Mouse (Mus musculus): ENCODE data around the gene Slc28a1. TPM values are rescaled to one million over a fixed set of nuclear protein-coding genes. Genes with fewer than 3 reads are reported as not detected.

The Slc28a1 gene
- polyA plus RNA-seq, 1 experiment from 2014 or later: 0.71 TPM

- Histone ChIP-seq H3K4me1 (no peaks in the 10 kb centered on the region), H3K27me3 (replicated peaks) (no peaks in the 10 kb centered on the region), H3K4me2 (no peak overlapping the region), H3K27ac (no peak overlapping the region), H3K36me3 (no peaks in the 10 kb centered on the region), H3K4me3 (replicated peaks) (no peak overlapping the region), H3K9me3 (no peaks in the 10 kb centered on the region), H3K9ac (no peak overlapping the region)
- WGBS: 87% methylated on average over 7 of the region's 7 CpGs
- no peak for ATAC-seq (ENCODE audit: insufficient read depth, low FRiP score, low read depth)
These were observed 11.7 kb upstream of the Slc28a1 start for GRCm38 (mm10) chr7:81102854-81103253.

DNA sequence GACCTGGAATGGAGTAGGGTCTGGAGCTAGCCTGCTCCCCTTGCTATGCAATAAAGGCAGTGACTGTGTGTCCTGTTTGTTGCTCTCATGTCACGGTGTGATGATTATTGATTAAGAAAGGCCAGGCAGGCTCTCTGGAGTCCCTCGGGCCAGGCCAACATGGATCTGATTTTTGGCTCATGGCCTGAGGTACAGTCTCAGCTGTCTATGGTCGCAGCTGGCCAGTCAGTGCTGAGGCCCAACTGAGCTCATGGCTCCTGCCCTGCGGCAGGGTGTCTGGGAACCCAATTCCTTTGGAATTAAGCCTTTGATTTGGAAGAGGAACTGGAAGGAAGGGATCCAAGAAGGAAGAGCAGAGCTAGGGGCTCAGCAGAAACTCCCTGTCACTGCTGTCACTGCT lies 9.1 kb upstream of the Slc28a1 start:
- no peak overlapping the region for H3K9ac ChIP-seq
- no peaks in the 10 kb centered on the region for H3K4me1 ChIP-seq
- ATAC-seq (ENCODE audit: insufficient read depth, low FRiP score, low read depth): no peak
- H3K4me3 ChIP-seq (replicated peaks): no peak overlapping the region
- no peaks in the 10 kb centered on the region for H3K36me3 ChIP-seq
- H3K9me3 ChIP-seq: no peaks in the 10 kb centered on the region
- no peak overlapping the region for H3K4me2 ChIP-seq
- H3K27ac ChIP-seq: no peak overlapping the region
- WGBS: 68% methylated on average over 4 of the region's 4 CpGs
- H3K27me3 ChIP-seq (replicated peaks): no peaks in the 10 kb centered on the region

DNA sequence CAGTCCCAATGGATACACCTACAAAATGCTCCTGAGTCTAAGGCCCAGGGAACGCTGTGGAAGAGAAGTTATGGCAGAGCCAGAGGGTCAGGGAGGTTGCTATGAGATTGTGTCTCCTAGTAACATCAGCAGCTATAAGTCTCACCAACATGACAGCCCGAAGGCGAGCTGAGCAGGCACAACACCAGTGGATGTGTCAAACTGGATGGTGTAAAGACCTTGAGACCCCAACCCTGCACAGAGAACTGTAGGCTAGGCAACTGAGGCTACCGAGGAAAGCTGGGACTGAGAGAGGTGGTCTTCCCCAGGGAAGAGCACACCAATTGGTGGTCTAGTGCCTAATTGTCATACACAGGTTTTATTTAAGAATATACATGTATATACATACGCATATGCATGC lies 6.4 kb upstream of the Slc28a1 start:
- Histone ChIP-seq H3K9ac (no peak overlapping the region), H3K4me1 (no peaks in the 10 kb centered on the region), H3K27ac (no peak overlapping the region), H3K36me3 (no peaks in the 10 kb centered on the region), H3K4me2 (no peak overlapping the region), H3K9me3 (no peaks in the 10 kb centered on the region), H3K27me3 (replicated peaks) (no peaks in the 10 kb centered on the region), H3K4me3 (replicated peaks) (no peak overlapping the region)
- ATAC-seq (ENCODE audit: insufficient read depth, low FRiP score, low read depth): no peak
- WGBS: 79% methylated on average over 5 of the region's 5 CpGs

DNA sequence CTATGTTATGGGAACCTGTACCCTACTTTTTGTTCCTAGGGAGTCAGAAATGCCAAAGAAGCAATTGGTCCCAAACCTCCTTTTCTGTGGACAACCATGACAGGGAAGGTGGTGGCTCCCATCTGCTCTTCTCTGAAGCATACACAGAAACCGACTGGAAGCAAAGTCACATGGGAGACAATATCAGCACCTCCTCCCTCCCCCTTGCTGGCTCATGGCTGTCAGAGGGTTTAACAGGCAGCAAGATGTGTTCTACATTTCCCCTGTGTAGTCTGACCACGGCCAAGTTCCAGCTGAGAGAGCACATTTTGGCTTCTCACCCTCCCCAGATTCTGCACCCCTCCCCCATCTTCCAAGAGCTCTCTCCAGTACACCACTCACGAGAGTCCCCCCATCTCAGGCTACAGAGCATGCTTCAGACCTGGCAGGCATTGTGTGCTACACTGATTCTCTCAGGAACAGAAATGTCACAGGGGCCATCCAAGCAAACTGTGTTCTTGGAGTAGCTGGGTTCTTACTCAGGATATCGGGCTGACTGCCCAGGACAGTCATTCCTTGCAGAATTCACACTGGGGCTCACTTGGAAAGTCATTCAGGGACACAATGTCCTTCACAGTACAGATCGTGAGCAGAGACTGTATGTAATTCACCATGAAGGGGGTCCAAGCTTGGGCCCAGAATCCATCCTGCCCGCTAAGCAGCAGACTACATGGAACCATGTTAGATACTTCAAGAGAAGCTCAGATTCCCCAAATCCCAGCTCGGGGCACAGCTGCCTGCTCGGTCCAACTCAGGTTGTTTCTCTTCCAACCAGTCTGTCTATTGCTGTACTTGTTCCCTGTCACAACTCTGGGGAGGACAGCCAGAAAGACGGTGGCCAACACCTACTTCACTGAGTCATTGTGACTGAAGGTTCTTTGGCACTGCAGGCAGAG lies 4.6 kb upstream of the Slc28a1 start:
- H3K27me3 ChIP-seq (replicated peaks): no peaks in the 10 kb centered on the region
- no peaks in the 10 kb centered on the region for H3K9me3 ChIP-seq
- peak; percentile 38; the same call in 1 of the 2 replicates for ATAC-seq (ENCODE audit: insufficient read depth, low FRiP score, low read depth)
- H3K4me3 ChIP-seq (replicated peaks): no peak overlapping the region
- no peaks in the 10 kb centered on the region for H3K4me1 ChIP-seq
- 55% methylated on average over 9 of the region's 9 CpGs for WGBS
- no peak overlapping the region for H3K9ac ChIP-seq
- H3K36me3 ChIP-seq: no peaks in the 10 kb centered on the region
- no peak overlapping the region for H3K27ac ChIP-seq
- no peak overlapping the region for H3K4me2 ChIP-seq

- Histone ChIP-seq H3K4me3 (replicated peaks) (no peak overlapping the region), H3K4me2 (no peak overlapping the region), H3K27me3 (replicated peaks) (no peaks in the 10 kb centered on the region), H3K9me3 (no peaks in the 10 kb centered on the region), H3K9ac (no peak overlapping the region), H3K4me1 (no peaks in the 10 kb centered on the region), H3K36me3 (no peaks in the 10 kb centered on the region), H3K27ac (no peak overlapping the region)
- 75% methylated on average over 4 of the region's 4 CpGs for WGBS
- no peak for ATAC-seq (ENCODE audit: insufficient read depth, low FRiP score, low read depth)
These were observed 3.8 kb upstream of the Slc28a1 start for GRCm38 (mm10) chr7:81110791-81111190.

DNA sequence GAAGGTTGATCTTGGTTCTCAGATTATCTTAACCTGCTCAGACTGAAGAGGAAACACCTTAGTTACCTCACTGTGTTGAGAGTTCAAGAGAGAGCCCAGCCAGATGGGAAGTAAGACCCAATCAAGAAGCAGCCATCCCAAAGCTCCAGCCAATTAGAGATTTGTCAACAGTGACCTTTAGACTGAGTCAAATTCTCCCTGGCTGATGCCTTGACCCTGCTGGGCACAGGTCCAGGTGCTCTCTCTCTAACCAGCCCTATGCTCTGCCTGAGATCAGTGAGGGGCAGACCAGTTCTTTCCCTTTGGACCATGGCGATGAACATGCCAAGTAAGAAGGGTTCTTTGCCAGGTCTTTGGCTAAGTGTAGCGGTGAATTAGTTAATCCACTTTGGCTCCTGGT lies 2.9 kb upstream of the Slc28a1 start:
- H3K27me3 ChIP-seq (replicated peaks): no peaks in the 10 kb centered on the region
- 87% methylated on average over 2 of the region's 2 CpGs for WGBS
- no peak overlapping the region for H3K4me3 ChIP-seq (replicated peaks)
- no peak for ATAC-seq (ENCODE audit: insufficient read depth, low FRiP score, low read depth)
- no peak overlapping the region for H3K27ac ChIP-seq
- H3K4me1 ChIP-seq: no peaks in the 10 kb centered on the region
- H3K36me3 ChIP-seq: no peaks in the 10 kb centered on the region
- H3K9me3 ChIP-seq: no peaks in the 10 kb centered on the region
- no peak overlapping the region for H3K9ac ChIP-seq
- H3K4me2 ChIP-seq: no peak overlapping the region

DNA sequence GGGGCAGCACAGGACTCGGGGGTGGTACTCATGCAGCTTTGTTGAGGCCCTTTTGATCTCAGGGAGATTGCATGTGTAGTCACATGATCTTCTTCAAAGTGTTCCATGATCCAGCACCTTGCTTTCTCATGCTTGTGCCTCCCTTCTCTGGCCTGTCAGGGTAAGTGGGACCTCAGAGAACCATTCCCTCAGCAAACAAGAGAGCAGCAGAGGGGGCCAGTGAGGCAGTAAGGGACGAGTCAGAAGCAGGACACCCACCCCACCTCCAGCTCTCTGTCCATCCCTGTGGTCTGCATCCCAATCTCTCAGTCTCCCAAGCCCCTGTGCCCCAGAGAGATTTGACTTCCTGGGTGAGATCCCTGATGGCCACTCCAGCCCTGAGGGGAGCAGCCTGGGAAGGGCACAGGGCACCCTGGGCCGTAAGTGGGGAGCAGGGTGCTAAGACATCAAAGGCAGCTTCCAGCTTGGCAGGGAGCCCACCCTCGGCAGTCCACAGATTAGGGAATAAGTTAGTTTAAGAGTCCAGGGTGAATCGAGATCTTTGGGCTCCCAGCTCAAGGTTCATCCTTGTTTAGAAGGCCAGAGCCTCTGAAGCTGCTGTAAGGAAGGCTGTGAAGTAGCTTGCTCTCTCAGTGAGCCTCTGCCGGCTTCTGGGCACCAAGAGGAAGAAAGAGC lies 1.8 kb upstream of the Slc28a1 start:
- no peak overlapping the region for H3K9ac ChIP-seq
- H3K4me2 ChIP-seq: no peak overlapping the region
- H3K4me3 ChIP-seq (replicated peaks): no peak overlapping the region
- H3K36me3 ChIP-seq: no peaks in the 10 kb centered on the region
- H3K27ac ChIP-seq: no peak overlapping the region
- no peaks in the 10 kb centered on the region for H3K27me3 ChIP-seq (replicated peaks)
- no peak for ATAC-seq (ENCODE audit: insufficient read depth, low FRiP score, low read depth)
- no peaks in the 10 kb centered on the region for H3K4me1 ChIP-seq
- no peaks in the 10 kb centered on the region for H3K9me3 ChIP-seq
- 38% methylated on average over 6 of the region's 6 CpGs for WGBS

DNA sequence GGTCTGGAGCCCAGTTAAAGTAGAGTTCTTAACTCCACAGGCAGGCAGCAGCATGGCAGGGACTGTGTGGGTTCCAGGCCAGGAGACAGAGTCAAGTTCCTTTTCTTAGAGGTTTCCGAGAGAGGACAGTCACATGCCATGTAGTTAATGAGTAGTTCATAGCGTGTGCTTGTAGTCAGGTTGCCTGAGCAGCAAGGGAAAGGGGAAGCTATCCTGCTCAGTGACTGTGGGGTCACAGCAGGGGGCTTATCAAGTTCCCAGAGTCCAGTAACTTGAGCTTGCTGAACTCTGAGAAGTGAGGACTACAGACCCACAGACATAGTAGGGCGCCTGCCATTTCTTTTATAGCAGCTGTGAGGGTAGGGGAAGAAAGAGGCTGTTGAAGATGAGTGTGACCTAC lies 6.5 kb downstream of the Slc28a1 start:
- no peaks in the 10 kb centered on the region for H3K4me1 ChIP-seq
- WGBS: 66% methylated on average over 3 of the region's 3 CpGs
- H3K4me3 ChIP-seq (replicated peaks): no peak overlapping the region
- no peaks in the 10 kb centered on the region for H3K27me3 ChIP-seq (replicated peaks)
- no peaks in the 10 kb centered on the region for H3K36me3 ChIP-seq
- H3K9me3 ChIP-seq: no peaks in the 10 kb centered on the region
- no peak for ATAC-seq (ENCODE audit: insufficient read depth, low FRiP score, low read depth)
- no peak overlapping the region for H3K27ac ChIP-seq
- no peak overlapping the region for H3K9ac ChIP-seq
- no peak overlapping the region for H3K4me2 ChIP-seq

DNA sequence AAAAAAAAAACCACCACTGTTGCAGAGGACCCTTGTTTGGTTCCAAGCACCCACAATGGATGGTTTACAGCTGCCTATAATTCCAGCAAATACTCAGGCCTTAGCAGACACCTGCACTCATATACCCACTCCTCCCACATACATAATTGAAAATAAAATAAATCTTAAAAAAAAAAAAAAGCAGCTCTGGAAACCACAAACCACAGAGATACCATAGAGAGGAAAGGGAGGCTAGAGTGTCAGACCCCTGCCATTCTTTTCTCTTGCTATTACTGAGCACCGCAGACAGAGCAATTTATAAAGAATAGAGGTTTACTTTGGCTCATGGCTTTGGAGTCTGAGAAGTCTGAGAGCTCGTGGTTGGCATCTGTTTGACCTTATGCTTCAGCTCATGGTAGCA lies 8.2 kb downstream of the Slc28a1 start:
- Histone ChIP-seq H3K4me3 (replicated peaks) (no peak overlapping the region), H3K27ac (no peak overlapping the region), H3K4me2 (no peak overlapping the region), H3K36me3 (no peaks in the 10 kb centered on the region), H3K9me3 (no peaks in the 10 kb centered on the region), H3K27me3 (replicated peaks) (no peaks in the 10 kb centered on the region), H3K4me1 (no peaks in the 10 kb centered on the region), H3K9ac (no peak overlapping the region)
- 68% methylated on average over 2 of the region's 2 CpGs for WGBS
- no peak for ATAC-seq (ENCODE audit: insufficient read depth, low FRiP score, low read depth)

DNA sequence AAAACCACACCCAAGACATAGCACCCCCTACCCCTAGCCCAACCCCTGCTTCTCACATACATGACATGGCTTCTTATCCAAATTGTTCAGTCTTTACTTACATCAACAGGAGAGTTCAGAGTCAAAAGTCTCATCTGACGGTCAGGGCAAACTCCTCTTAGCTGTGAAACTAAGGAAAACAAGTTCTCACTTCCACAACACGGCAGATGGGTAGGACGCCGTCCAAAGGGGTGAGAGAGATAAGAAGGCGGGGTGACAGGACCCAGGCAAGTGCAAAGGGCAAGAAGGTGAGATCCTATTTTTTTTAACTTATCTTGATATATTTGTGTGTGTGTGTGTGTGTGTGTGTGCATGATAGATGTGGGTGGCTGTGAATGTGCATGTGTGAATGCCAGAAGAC lies 9.0 kb downstream of the Slc28a1 start:
- 65% methylated on average over 5 of the region's 5 CpGs for WGBS
- ATAC-seq (ENCODE audit: insufficient read depth, low FRiP score, low read depth): no peak

DNA sequence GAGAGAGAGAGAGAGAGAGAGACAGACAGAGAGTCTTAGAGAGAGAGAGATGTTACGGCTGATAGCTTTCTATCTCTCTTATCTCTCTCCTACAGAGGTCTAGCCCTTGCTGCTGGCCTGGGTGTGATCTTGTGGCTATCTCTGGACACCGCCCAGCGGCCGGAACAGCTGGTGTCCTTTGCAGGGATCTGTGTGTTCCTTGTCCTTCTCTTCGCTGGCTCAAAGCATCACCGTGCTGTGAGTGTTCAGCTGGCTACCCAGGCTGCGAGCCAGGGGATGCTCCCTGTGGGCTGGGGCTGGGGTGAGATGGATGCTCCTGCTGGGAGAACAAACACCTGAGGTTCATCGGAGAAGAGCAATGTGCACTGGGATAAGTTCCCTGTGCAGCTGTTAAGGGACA lies 10.2 kb downstream of the Slc28a1 start:
- Histone ChIP-seq H3K9me3 (no peaks in the 10 kb centered on the region), H3K36me3 (no peaks in the 10 kb centered on the region), H3K4me1 (no peaks in the 10 kb centered on the region), H3K27me3 (replicated peaks) (no peaks in the 10 kb centered on the region), H3K9ac (no peak overlapping the region), H3K27ac (no peak overlapping the region), H3K4me2 (no peak overlapping the region), H3K4me3 (replicated peaks) (no peak overlapping the region)
- ATAC-seq (ENCODE audit: insufficient read depth, low FRiP score, low read depth): peak; percentile 37; the same call in 1 of the 2 replicates
- WGBS: 68% methylated on average over 8 of the region's 8 CpGs

More for the DNA sequence above, 9.0 kb downstream of the Slc28a1 start:
- H3K4me3 ChIP-seq (replicated peaks): no peak overlapping the region
- no peaks in the 10 kb centered on the region for H3K9me3 ChIP-seq
- H3K4me1 ChIP-seq: no peaks in the 10 kb centered on the region
- no peaks in the 10 kb centered on the region for H3K36me3 ChIP-seq
- H3K9ac ChIP-seq: no peak overlapping the region
- no peak overlapping the region for H3K4me2 ChIP-seq
- H3K27me3 ChIP-seq (replicated peaks): no peaks in the 10 kb centered on the region
- no peak overlapping the region for H3K27ac ChIP-seq
